Mouse (Mus musculus) kidney, postnatal 0 days (tissue): Measurements from ENCODE around the gene Fndc3b. TPM values are rescaled to one million over a fixed set of nuclear protein-coding genes. Genes with fewer than 3 reads are reported as not detected.
A peak's percentile ranks its signal among the peaks of the same experiment; 100 is the strongest.

Experiments
- ATAC-seq: fragments of 200-750 bp; cut with Nextera tagmentation; replicated peaks from 2 replicates; pipeline ENCODE4 v1.8.0; 2017; ENCODE audit warnings: low read depth, moderate number of reproducible peaks, moderate TSS enrichment, moderate library complexity; ENCODE audit not compliant: low FRiP score
- DNase-seq: peaks from one replicate; pipeline ENCODE4 v3.0.0-alpha.2; 2016; ENCODE audit warnings: low spot score
- H3K27ac ChIP-seq: fragments of 300-500 bp; sonication (generic); 2 replicates; pipeline ENCODE4 v1.5.1; 2014; ENCODE audit warnings: mild to moderate bottlenecking
- H3K27me3 ChIP-seq: fragments of 300-500 bp; sonication (generic); 2 replicates; pipeline ENCODE4 v1.6.1; 2014; ENCODE audit warnings: low read length, mixed read lengths; ENCODE audit not compliant: insufficient read depth
- H3K36me3 ChIP-seq: fragments of 300-500 bp; sonication (generic); 2 replicates; pipeline ENCODE4 v1.6.1; 2014; ENCODE audit warnings: low read length, mixed read lengths; ENCODE audit not compliant: insufficient read depth
- H3K4me1 ChIP-seq: fragments of 300-500 bp; sonication (generic); replicated peaks from 2 replicates; pipeline ENCODE4 v1.6.1; 2014; ENCODE audit warnings: antibody characterized with exemption, low read length, mixed read lengths; ENCODE audit not compliant: insufficient read depth
- H3K4me2 ChIP-seq: fragments of 300-500 bp; sonication (generic); 2 replicates; pipeline ENCODE4 v1.6.1; 2014; ENCODE audit warnings: mild to moderate bottlenecking, low read length, moderate library complexity, mixed read lengths
- H3K4me3 ChIP-seq: fragments of 300-500 bp; sonication (generic); replicated peaks from 2 replicates; pipeline ENCODE4 v1.5.1; 2014; ENCODE audit warnings: low read depth, low read length
- H3K9ac ChIP-seq: fragments of 300-500 bp; sonication (generic); 2 replicates; pipeline ENCODE4 v1.6.1; 2014; ENCODE audit warnings: low read depth, low read length
- H3K9me3 ChIP-seq: fragments of 300-500 bp; sonication (generic); replicated peaks from 2 replicates; pipeline ENCODE4 v1.6.1; 2016; ENCODE audit warnings: low read length, inconsistent platforms, mixed read lengths
- CTCF ChIP-seq: IDR thresholded peaks from 2 replicates; pipeline ENCODE4 v1.5.1; 2016; ENCODE audit warnings: antibody characterized with exemption, low read depth, mild to moderate bottlenecking, moderate library complexity
- WGBS: fragments of 180-500 bp; shearing (Covaris S2); extraction: QIAGEN DNeasy Blood & Tissue Kit; methylation state at CpG from one replicate; pipeline ENCODE4 v1.1.7; 2014; 5-methylcytosine and 5-hydroxymethylcytosine counted together
- polyA plus RNA-seq: library from polyadenylated mRNA; unstranded; fragments of >200 nt; fragmentation: Nextera tagmentation; extraction: Ambion mirVana; gene quantifications from 2 replicates; pipeline ENCODE4 v1.2.1, GENCODE M21; 2015

Fndc3b gene
- polyA plus RNA-seq, 1 experiment from 2014 or later = 23.1 TPM

DNA sequence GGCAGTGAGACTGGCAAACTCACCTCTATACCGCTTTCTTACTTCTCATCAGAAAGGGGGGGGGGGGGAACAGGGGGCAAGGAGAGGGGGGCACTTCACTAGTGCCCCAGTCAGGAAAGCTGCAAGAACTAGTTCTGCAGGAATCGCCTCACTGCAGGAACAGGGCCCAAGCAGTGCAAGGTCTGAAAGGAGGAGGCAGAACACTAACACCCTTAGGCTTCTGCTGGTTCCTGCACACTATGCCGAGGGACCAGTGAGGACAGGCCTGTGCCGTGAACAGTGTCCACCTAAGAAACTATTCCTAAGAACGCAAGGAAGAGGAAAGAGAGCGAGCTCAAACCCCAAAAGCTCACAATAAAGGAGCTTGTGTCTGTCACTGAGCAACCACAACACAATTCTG is 26.0 kb downstream of the Fndc3b start:
- Histone ChIP-seq H3K36me3 (0 out of 2 replicates have a peak, but pooled peaks cover 5% of the 10 kb centered on the region), H3K4me2 (0 out of 2 replicates have a peak overlapping the region, but pooled peaks have one; percentile 6), H3K9me3 (no peaks in the 10 kb centered on the region), H3K4me3 (no peak overlapping the region), H3K9ac (no peak overlapping the region), H3K27me3 (no peaks in the 10 kb centered on the region), H3K4me1 (peaks cover 38% of the 10 kb centered on the region), H3K27ac (peak overlapping the region; percentile 79)
- ATAC-seq (peak; percentile 62; the same call in 1 of the 2 replicates), DNase-seq (no peak)
- 71% methylated on average over 6 of the region's 6 CpGs for WGBS
- no peak for TF ChIP-seq CTCF

DNA sequence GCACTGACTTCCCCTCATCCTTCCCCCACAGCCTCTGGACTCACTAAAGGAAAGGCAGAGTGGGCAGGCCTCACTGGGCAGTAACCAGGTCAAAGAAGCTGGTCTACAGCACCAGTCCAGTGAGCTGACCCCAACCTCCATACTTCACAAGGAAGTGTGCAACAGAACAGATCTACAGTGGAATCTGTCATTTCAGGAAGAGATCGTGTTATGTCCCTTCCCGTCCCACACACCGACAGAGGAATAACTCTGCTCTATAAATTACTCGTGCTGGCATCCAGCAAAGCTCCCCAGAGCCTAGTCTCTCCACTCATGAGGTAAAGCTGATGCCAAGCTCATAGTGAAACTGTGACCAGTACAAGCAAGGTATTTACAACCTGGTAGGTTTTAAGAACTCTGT is 27.7 kb downstream of the Fndc3b start:
- Histone ChIP-seq H3K4me1 (peaks cover 35% of the 10 kb centered on the region), H3K27ac (no peak overlapping the region), H3K4me2 (no peak overlapping the region), H3K36me3 (0 out of 2 replicates have a peak, but pooled peaks cover 5% of the 10 kb centered on the region), H3K9me3 (no peaks in the 10 kb centered on the region), H3K27me3 (no peaks in the 10 kb centered on the region), H3K4me3 (no peak overlapping the region), H3K9ac (no peak overlapping the region)
- DNase-seq = peak; percentile 52
- 18% methylated on average over 4 of the region's 4 CpGs for WGBS
- TF ChIP-seq CTCF = no peak
- no peak for ATAC-seq

DNA sequence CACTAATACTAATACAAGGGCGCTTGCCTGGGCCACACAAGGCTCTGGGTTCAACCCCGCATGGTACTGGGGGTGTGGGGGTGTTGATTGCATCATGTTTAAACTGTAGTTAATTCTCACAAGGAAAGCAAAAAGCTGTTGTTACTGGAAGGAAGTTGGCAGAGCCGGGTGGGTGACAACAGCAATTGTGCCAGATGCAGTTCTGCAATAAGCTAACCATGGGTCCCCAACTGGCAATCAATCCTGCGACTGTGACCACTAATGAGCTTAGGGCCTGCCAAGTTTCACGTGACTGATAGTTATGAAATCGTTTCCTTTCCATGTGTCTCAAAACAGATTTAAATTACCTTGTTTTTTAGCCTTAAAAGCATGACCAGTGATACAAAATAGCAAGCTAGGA is 33.5 kb downstream of the Fndc3b start:
- Histone ChIP-seq H3K4me1 (peaks cover 16% of the 10 kb centered on the region; the same call in 1 of the 2 replicates), H3K27ac (no peak overlapping the region), H3K4me3 (no peak overlapping the region), H3K4me2 (no peak overlapping the region), H3K27me3 (no peaks in the 10 kb centered on the region), H3K9me3 (no peaks in the 10 kb centered on the region), H3K9ac (no peak overlapping the region), H3K36me3 (0 out of 2 replicates have a peak, but pooled peaks cover 5% of the 10 kb centered on the region)
- ATAC-seq = no peak
- TF ChIP-seq CTCF = no peak
- WGBS = 64% methylated on average over 6 of the region's 6 CpGs
- DNase-seq = no peak

DNA sequence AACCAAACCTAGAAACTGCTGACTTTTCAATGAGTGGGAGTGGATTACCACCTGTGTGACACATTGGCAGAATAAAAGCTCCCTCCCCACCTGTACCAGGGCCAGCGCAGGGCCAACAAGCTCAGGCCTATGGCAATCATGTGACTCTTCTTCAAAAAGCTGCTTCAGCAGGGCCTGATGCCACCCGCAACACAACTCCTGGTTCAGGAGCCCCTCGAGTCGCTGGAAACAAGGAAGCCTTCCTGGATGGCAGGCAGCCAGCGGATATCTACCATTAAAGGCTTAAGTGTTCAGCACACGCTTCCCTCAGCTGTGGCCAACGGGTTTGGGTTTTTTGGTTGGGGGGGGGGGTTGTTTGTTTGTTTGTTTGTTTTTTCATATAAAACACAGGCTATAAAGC is 37.4 kb downstream of the Fndc3b start:
- Histone ChIP-seq H3K9me3 (no peaks in the 10 kb centered on the region), H3K4me3 (no peak overlapping the region), H3K27ac (no peak overlapping the region), H3K4me2 (no peak overlapping the region), H3K9ac (no peak overlapping the region), H3K36me3 (no peaks in the 10 kb centered on the region), H3K4me1 (0 out of 2 replicates have a peak, but pooled peaks cover 15% of the 10 kb centered on the region), H3K27me3 (no peaks in the 10 kb centered on the region)
- TF ChIP-seq CTCF = no peak
- DNase-seq (no peak), ATAC-seq (no peak)
- WGBS = 67% methylated on average over 7 of the region's 7 CpGs

- Histone ChIP-seq H3K36me3 (no peaks in the 10 kb centered on the region), H3K9ac (no peak overlapping the region), H3K4me2 (no peak overlapping the region), H3K4me3 (no peak overlapping the region), H3K27me3 (no peaks in the 10 kb centered on the region), H3K9me3 (no peaks in the 10 kb centered on the region), H3K4me1 (0 out of 2 replicates have a peak, but pooled peaks cover 18% of the 10 kb centered on the region), H3K27ac (no peak overlapping the region)
- ATAC-seq (no peak), DNase-seq (no peak)
- WGBS = 48% methylated on average over 12 of the region's 12 CpGs
- TF ChIP-seq CTCF = no peak
These were observed 40.7 kb downstream of the Fndc3b start for GRCm38 (mm10) chr3:27670416-27670815.

DNA sequence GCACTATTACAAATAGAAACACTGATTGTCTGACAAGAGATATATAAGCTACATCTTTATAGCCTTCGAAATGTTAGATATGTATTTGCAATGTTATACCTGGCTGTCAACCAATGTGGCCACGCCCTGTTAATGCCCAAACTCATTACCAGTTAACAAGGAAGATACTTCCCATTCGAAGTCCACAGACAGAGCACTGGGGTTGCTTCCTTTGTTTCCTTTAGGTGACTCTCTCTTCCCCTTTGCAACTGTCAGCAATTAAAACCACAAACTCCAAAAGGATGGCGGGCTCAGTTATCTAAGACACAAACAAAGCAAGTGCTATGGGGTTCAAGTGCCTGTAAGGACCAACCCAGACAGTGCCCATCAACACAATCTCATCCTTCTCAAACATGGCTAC is 43.8 kb downstream of the Fndc3b start:
- Histone ChIP-seq H3K27ac (no peak overlapping the region), H3K4me2 (no peak overlapping the region), H3K9me3 (no peaks in the 10 kb centered on the region), H3K9ac (no peak overlapping the region), H3K4me1 (peaks cover 27% of the 10 kb centered on the region), H3K27me3 (no peaks in the 10 kb centered on the region), H3K4me3 (no peak overlapping the region), H3K36me3 (no peaks in the 10 kb centered on the region)
- no peak for TF ChIP-seq CTCF
- ATAC-seq (no peak), DNase-seq (no peak)
- 82% methylated on average over 4 of the region's 4 CpGs for WGBS

- Histone ChIP-seq H3K4me3 (no peak overlapping the region), H3K4me2 (no peak overlapping the region), H3K27me3 (no peaks in the 10 kb centered on the region), H3K9me3 (no peaks in the 10 kb centered on the region), H3K4me1 (peaks cover 24% of the 10 kb centered on the region), H3K27ac (0 out of 2 replicates have a peak overlapping the region, but pooled peaks have one; percentile 10), H3K9ac (no peak overlapping the region), H3K36me3 (no peaks in the 10 kb centered on the region)
- DNase-seq (no peak), ATAC-seq (no peak; the same call in 1 of the 2 replicates)
- TF ChIP-seq CTCF = peak; percentile 29; the same call in 1 of the 2 replicates
- WGBS = 6% methylated on average over 1 of the region's 1 CpGs
These were observed 45.8 kb downstream of the Fndc3b start for GRCm38 (mm10) chr3:27665338-27665737.
